Mouse (Mus musculus) liver, embryonic 14.5 days (tissue): ENCODE data around the gene Usp5.

Experiments used
- CTCF ChIP-seq: IDR thresholded peaks from 2 replicates; pipeline ENCODE4 v1.5.1; 2016; ENCODE audit warnings: antibody characterized with exemption, low read depth, control low read depth
- EP300 ChIP-seq: IDR thresholded peaks from 2 replicates; pipeline ENCODE4 v1.6.1; 2016; ENCODE audit warnings: antibody characterized with exemption, low read depth

DNA sequence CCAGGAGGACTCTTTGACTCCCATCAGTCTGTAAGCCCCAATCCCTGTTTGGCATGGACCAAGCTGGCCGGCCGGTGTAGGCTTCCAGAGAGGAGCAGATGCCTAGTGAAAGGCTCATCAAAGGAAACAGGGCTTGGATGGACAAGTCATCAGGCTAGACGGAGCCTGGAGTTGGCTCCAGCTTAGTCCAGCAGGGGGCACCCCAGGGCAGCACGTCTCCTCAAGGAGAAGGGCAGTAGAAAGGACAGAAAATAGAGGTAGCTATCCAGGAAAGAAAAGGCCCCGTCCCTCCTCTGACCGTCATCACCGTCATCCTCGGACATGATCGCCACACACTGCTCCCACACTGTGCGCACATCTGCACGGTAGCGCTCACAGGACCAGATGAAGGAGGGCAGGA is 30.4 kb upstream of the Usp5 start:
- TF ChIP-seq CTCF = peak; percentile 88
- no peak for TF ChIP-seq EP300
